Mouse (Mus musculus) frontal cortex, postnatal 10 days (tissue): Measurements from ENCODE around the gene Wwc2.
A peak's percentile ranks its signal among the peaks of the same experiment; 100 is the strongest.

Experiments
- DNase-seq, 2 experiments: peaks; one replicate each; pipeline ENCODE4 v3.0.0; 2022; ENCODE audit warnings: low spot score in 2 of 2, mixed read lengths in 1 of 2

Wwc2 gene

DNA sequence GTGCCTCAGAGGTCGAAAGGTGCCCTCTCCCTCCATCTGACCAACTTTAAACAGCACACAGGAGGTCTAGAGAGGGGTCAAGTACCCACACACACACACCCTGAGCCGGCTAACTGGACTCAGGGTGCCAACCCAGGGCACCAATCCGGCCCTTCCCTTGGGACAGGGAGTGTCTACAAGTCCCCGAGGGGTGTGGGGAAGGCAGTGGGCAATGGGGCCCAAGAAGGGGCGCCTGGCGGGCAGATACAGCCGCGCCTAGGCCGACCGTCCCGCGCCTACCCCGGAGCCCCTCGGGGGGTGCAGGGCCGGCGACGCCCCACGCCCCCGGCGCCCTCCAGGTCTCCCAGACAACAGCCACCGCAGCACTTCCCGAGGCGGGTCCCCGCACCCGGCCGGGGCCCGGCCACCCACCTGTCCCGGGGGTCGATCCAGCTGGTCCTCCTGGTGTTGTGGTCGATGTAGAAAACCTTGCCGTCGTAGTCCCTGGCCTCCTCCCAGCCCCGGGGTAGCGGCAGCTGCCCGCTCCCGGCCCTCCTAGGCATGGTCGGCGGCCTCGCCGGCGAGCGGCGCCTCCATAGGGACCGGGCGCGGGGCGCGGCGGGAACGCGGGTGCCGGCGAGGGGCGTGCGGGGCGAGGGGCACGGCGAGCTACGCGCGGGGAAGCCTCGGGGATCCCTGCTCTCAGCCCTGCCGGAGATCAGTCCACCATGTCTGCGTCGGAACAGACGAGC lies 904 bp downstream of the Wwc2 start:
- DNase-seq = peak in 1 of 2 experiments; percentile 25

GRCm38 (mm10) chr8:47989211-47989610 lies 1.5 kb downstream of the Wwc2 start:
- DNase-seq = no peak

DNA sequence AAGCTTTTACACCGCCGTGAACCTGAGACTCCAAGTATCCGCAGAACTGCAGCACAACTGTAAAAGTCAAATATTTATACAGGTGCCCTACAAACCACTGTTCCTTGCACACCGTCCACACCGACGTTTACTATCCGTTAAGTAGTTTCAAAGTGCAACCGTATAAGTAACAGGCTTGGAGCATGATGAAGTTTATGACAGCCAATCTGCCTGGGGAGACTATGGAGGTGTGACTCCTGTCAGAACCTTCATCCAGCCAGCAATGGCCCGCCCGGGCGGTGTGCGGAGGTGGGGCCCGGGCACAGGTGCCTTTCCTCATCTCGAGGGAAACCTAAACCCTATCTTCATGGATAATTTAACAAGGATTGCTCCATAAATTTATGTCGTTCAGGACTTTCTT lies 2.6 kb downstream of the Wwc2 start:
- DNase-seq = no peak

DNA sequence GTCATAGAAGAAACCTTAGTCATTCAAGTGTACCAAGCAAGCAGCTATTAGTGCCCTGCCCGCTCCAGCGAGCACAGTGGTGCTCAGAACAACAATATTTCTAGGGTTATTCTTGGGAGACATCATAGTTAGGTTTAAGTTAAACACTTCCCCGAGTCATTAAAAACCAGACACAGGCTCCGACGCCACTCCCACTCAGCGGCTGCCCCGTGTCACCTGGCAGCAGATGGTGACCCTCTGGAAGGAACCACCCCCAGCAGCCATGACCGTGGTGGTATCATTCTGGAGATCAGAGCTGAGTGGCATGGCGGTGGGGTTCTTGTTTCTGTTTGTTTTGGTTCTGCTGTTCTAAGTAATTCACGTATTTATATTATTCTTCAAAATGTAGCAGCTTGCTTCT lies 5.1 kb downstream of the Wwc2 start:
- no peak for DNase-seq

DNA sequence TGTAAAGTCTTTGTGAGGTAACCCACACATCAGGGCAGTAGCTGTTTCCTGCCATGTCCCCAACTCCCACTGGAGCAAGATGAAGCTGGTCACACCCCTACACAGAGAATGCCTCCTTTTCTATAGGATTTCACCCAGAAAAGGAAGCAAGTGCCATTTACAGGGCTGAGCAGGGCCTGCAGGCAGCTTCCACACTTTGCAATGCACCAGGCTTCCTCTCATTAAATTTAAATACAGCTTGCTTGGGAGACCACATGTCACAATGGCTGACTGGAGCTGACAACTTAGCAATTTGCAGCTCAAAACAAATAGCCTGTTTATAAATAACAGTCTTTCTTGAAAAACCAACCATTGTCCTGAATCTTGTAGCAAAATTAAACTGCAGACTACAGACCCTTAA lies 5.5 kb downstream of the Wwc2 start:
- DNase-seq = no peak

DNA sequence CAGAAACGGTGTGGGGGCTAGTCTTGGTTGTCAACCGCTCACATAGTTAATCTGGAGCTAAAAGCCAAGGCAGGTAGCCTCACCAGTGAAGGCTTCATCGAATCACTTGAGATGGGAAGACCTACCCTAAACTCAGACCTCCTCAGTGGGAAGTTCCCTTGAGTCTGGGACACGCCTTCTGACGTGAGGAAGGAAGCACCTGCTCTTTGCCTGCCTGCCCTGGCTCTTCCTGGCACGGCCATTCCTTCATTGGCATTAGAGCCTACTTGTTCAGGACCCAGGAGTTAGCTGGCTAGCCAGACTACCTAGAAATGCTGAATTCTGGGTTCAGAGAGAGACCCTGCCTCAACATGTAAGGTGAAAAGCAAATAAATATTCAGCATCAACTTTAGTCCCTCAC lies 9.6 kb downstream of the Wwc2 start:
- no peak for DNase-seq

DNA sequence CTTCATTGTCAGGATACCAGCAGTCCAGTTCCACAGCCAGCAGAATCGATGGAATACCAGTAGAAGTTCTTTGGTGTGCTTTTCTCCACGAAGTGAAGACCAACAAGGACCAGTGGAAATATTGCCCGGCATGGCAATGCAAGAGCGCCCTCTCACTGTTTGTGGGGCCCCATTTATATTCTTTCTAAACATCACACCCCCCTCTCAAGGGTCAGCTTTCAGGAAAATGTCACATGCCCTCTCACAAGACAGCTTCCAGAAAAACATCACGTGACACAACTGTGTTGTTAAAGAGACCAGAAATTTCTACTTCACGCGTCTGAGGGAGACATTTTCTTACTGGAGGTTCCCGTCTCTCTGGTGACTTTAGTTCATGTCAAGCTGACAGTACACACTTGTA lies 10.8 kb downstream of the Wwc2 start:
- no peak for DNase-seq

DNA sequence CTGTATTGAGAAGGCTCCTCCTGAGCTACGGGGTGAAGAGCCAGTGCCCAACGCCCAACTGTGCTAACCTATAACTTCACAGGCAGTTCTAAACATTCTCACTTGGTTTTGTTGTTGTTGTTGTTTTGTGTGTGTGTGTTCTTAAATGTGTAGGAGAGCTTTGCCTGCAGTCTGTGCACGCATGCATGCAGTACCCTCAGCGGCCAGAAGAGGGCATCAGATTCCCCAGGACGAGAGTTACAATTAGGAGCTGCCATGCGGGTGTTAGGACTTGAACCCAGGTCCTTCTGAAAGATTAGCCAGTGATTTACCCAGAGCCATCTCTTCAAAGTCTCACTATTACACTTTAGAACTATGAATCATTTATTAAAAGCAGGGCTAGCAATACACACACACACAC lies 12.0 kb downstream of the Wwc2 start:
- DNase-seq = no peak

DNA sequence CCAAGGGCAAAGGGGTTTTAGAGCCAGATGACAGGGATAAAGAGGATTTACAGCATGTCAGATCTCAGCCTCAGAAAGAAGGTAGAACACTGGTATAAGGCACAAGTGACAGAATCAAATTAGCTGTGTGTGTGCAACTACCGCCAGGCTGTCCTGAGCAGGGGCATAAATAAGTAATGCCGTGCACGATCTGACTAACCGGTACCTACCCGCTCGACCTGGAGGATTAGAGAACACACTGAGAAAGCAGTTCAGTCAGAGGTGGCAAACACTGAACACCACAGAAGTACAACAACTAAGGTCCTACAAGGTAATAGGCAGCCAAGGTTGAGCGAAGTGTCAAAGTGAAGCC lies 15.8 kb downstream of the Wwc2 start:
- no peak for DNase-seq

DNA sequence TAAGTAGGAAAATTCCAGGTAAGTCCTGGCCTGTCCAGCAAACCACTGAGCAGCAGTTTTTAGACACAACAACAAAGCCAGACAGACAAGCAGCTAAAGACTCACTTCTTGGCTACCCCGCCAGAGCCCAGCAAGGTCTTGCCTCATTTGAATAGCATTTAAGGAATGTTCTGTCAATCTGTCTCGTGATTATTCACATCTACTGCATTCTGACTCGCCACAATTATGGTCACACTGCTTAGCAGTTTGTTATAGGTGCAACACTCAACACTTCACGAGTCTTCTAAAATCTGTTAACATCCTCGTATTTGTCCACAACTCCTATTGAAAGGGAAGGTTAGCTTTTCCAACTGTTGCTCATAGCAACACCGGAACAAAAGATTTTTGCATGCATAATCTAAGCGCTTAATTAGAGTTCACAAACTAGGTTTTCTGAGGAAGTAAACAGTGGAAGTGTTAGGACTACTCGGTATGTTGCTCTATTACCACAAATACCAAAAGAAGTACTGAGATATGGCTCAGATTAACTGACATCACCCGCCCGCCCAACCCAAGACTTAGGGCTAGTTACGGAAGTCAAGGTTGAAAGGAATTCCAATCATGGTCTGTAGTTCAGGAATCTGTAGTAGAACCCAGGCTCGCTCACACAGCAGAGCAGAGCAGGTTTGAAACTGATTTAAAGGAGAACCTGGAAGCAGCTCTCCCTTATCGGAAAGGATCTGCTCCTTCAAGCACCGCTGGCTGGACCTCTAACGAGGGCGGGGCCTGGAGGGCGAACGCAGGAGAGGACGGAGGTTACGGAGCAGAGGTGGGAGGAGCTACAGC lies 16.4 kb downstream of the Wwc2 start:
- DNase-seq = no peak

DNA sequence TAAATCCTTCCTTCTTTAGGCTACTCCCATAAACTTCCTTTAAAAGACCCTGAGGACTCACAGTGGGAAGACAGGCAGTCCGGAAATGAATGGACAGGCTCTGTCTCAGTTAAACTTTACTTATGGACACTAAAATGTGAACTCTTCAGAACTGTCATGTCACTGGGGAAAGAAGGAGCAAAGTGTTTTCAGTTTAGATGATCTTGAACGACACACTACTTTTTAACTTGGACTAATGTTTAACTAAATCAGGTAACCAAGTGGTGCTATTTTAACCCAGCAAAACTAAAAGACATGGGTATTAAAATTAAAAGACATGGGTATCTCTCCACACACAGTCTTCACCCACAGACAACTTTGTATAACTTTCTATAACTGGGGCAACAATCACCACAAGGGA lies 19.6 kb downstream of the Wwc2 start:
- DNase-seq = no peak

GRCm38 (mm10) chr8:47970576-47970975 lies 20.1 kb downstream of the Wwc2 start:
- no peak for DNase-seq

GRCm38 (mm10) chr8:47967045-47967920 lies 23.4 kb downstream of the Wwc2 start:
- DNase-seq = no peak

GRCm38 (mm10) chr8:47962484-47962883 lies 28.2 kb downstream of the Wwc2 start:
- no peak for DNase-seq

DNA sequence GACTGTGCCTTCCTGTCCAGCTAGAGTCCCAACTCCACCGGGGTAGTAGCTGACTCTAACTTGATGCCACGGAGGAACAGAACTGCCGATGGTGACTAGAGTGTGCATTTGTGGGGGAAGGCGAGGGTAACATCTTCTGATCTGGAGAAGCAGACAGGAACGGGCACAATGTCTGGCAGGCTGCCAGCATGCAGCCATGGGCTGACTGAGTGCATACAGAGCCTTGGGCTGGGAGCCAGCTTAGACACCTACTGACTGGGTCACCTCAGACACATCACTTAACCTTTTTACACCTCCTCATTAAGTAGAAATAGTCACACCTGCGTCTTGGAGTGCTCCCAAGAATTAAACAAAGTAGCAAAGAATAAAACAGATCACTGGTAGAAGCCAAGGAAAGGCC lies 28.7 kb downstream of the Wwc2 start:
- DNase-seq = peak in 1 of 2 experiments; percentile 25

- no peak for DNase-seq
Observed at GRCm38 (mm10) chr8:47957560-47957959, 33.2 kb downstream of the Wwc2 start.

DNA sequence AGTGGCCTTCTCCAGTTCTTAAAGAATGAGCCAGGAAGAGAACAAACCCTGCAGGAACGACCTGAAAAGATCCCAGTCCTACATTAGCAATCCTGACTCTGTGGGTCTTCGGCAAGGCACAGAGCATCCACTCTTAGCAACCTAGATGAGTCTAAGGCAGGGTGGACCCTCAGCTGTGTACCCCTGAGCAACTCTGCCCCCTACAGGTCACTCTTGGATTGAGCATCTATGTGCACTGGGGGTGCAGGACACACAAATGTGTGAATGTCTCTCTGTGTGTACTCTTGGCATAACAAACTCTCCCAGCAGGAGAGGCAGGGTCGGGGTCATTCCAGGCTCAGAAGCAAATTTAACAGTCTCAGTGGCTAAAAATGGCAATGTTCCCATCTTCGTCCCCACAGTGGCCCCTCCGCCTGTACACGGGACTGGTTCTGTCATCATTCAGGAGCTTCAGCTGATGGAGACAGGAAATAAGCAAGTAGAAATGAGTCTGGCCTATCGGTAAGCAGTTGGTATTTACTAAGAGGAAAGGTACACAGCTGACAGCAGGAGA lies 39.3 kb downstream of the Wwc2 start:
- DNase-seq = peak in 1 of 2 experiments; percentile 28

DNA sequence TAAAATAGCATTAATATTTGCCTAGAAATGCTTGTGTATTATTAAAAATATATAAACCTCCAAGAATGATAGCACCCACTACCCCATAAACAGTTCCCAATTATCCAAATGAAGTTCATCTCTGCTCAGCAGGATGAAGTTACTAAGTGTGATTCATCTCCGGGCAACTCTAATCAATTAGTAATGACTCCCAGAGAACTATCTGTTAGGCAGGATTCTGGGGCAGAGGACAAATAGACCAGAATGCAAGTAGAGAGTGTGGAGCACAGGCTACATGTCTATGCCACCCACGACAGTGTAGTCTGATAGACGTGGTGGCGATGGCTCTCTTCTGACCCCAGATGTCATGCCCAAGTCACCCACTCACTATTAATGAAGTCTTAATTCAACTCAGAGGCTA lies 41.9 kb downstream of the Wwc2 start:
- DNase-seq = no peak

DNA sequence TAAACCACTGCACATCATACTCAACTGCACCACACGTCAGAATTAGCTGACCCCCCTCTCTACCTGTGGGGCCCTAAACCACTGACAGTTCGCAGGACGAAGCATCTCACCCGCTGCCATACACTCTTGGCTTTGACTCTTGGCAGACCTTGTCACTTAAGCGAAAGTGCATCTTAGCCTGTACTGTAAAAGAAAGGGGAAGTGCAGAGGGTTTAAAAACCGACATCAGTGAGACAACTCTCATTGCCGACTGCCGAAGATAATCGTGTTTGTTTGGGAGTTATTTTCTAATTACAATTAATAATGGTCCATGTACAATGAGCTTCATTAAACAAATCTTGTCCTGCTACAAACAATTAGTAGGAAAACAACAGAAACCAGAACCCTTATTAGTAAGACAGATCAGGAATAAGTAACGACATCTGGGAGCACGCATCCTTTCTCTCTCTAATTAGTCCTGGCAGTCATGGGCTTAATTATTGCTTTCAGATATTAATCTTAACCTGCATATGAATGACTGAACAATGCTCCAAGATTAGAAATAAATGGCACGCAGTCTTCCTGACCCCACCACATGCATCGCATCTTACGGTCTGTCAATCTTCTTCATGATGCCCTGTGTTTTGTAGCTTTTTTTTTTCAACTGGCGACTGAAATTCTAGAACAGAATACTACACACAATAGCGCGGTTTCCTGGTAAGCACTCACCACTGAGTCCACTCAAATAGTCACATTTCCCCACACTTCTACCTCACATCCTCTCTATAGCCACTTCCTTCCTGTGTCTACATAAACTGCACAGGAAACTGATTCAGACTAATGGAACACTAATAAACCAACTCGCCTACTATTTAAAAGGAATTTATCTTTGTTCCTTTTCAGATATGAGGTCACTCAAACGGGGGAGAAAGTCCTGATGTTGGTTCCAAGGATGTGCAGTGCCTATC lies 42.8 kb downstream of the Wwc2 start:
- DNase-seq = no peak

- no peak for DNase-seq
Observed at GRCm38 (mm10) chr8:47943049-47943448, 47.7 kb downstream of the Wwc2 start.

DNA sequence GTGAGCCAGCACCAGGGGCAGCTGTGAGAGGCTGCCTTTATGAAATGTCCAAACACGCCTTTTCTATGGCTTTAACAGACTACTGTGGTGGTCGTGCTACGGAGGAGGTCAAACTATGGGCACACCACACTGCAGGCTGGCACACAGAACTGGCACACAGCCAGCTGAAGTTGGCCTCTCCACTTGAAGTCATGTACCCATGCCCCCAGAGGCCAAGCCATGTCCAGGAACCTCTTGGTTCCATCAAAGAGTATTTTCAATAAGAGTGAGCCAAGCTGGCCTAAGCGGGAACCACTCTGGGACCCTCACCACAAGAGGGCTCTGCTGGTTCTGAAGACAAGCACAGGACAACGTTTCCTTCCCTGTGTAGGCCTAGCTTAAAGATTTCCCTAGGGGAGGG lies 49.7 kb downstream of the Wwc2 start:
- no peak for DNase-seq
